Mouse (Mus musculus) lung, postnatal 4 days (tissue): Measurements from ENCODE around the gene Spocd1.
"Not testable (repeated sequence)": the region's sequence is repeated elsewhere in the genome, so short reads cannot be mapped to it uniquely, and the experiment has no call there.

Source experiments
- DNase-seq, 2 experiments: peaks; one replicate each; pipeline ENCODE4 v3.0.0; 2021

Gene Spocd1

GRCm38 (mm10) chr4:129928949-129929348 lies at the start of gene Spocd1:
Spocd1 (plus strand) TSS chr4:129929249.
- no peak for DNase-seq

DNA sequence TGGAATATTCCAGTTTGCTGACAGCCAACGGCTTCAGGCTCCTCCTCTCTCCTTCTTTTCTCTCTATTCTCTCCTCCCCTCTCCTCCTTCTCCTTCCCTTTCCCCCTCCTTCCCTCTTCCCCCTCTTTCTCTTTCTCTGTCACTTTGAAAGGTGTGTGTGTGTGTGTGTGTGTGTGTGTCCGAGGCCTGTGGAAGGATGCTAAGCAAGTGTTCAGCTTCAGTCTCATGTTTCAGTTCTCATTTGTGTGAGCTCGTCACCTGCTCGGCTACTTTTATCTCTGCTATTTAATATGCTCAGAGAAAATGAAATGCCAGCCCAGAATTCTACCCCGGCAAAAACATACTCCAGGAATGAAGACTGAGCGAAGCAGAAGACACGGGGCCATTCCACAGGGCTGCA lies 48.4 kb upstream of the Spocd1 start:
- DNase-seq: no peak

- DNase-seq: no peak
These were observed 47.4 kb upstream of the Spocd1 start for GRCm38 (mm10) chr4:129881661-129882060.

DNA sequence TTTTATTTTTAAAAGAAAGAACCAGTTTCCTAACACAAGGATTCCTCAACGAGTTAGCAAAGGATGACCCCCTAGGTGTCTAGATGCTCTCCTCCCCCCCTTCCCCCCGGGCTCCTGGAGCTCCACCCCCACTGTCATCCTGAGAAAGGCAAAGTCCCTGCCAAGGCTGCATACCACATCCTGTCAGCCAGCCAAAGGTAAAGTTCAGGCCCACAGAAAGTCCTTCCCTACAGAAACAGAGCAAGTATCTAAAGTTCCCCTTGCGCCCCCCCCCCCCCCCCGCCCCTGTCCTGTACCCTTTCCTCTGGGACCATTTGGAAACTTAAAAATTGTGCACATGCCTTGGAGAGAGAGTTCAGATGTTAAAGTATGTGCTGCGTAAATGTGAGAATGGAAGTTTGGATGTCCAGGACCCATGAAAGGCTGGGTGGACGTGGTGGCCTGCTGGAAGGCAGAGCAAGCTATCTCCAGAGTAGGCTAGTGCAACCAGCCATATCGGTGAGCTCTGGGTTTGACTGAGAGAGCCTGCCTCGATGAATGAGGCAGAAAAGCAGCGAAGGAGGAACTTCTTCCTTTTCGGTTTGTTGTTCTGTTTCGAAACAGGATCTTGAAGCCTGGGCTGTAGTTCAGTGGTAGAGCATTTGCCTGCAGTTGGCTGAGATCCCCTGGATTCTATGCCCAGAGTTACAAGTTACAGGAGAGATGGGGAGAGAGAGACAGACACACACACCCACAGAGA lies 46.3 kb upstream of the Spocd1 start:
- peak; percentile 74 to 77 for DNase-seq

DNA sequence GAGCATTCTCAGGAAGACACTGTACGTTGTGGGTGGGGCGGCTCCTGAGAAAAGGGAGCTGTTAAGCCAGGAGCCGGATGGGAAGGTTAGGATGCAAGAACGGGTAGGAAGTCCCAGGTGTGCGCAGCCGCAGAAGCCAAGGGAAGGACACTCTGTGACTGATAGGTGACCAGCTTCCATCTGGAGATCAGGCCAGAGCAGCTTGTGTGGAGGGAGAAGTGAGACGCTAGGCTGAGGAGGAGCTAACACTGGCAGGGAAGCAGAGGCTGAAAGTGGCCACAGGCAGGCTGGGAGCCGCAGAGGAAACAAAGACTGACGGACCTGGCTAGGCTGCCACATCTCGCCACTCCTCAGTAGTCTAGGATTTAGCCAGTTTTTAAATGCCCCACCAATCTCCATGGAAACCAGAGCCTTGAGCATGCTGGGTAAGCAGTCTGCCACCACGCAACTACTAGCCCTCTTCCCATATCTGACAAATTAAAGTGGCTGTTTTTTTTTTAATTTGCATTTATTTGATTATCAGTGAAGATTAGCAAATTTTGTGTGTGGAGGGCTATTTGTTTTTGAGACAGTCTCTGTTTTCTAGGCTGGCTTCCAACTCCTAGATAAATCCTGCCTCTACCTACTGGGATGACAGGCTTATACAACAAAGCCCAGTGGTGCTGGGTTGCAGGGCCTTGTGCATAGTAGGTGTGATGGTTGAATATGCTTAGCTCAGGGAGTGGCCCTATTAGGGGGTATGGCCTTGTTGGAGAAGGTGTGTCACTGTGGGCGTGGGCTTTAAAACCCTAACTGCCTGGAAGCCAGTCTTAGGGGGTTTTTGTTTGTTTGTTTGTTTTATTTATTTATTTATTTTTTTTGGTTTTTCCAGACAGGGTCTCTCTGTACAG lies 44.8 kb upstream of the Spocd1 start:
- DNase-seq: peak in 1 of 2 experiments; percentile 33

GRCm38 (mm10) chr4:129889661-129890060 lies 39.4 kb upstream of the Spocd1 start:
- DNase-seq: no peak

GRCm38 (mm10) chr4:129890094-129890493 lies 39.0 kb upstream of the Spocd1 start:
- DNase-seq: no peak

DNA sequence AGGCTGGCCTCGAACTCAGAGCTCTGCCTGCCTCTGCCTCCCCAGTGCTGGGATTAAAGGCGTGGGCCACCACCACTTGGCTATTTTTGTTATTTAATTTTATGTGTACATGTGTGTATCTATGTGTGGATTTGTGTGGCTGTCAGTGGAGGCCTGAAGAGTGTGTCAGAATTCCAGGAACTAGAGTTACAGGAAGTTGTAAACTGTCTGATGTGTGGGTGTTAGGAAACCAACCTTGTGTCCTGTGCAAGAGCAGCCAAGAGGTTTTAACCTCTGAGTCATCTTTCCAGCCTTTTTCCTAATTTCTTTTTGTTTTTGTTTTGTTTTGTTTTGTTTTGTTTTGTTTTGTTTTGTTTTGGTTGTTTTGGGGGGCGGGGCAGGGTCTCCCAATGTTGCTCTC lies 34.2 kb upstream of the Spocd1 start:
- DNase-seq: no peak

- not testable (repeated sequence) for DNase-seq
These were observed 30.2 kb upstream of the Spocd1 start for GRCm38 (mm10) chr4:129898815-129899214.

- no peak for DNase-seq
These were observed 26.7 kb upstream of the Spocd1 start for GRCm38 (mm10) chr4:129902394-129902793.

DNA sequence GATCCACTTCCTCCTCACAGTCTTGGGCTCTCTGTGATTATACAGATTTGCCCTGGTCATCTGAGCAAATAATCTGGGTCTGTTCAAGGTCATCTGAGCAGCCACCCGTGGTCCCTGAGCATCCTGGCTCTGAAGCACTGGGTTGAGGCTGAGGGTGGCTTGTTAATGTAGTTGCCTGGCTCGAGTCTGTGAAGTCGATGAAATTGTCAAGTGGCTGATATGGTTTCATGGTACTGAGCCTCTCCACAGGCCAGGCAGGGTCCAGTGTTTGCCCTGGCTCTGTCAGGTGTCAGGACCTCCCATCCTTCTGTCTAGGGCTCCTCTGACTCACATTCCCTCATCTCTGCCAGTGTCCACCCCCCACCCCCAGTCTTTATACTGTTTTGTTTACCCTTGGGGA lies 25.5 kb upstream of the Spocd1 start:
- no peak for DNase-seq

DNA sequence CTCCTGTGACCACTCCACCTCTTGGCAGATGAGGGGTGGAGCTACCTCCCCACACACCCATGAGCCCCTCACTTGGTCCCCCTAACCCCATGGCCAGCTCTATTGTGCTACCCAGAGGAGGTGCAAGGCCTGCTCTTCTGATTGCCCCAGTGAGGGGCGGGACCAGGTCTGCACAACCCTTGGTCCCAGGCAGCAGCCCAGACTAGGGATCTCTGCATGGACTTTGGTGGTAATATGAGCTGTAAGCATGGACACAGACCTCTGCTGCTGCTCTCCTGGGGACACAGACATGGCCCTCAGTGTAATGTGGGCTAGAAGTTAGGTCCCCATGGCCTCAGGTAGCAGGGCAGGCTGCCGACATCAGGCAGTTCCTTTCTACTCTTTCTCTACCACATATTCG lies 24.0 kb upstream of the Spocd1 start:
- DNase-seq: no peak

DNA sequence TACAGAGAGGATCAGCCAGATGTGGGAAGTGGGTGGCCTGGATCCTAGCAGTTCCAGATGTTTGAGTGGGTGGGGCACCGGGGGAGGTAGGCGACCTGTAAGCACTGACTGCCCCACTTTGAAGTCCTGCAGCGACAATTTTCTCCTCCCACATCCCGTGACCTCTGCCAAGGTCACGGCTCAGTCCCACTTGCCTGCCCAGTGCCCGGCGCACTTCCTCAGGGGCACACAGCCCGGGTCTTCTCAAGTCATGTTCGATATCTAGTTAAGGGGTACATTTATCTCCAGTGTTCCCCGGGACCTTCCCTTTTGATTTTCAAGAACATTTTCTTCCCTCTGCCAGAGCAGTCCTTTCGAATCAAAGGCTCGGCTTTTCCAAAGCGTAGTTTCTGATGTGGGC lies 23.0 kb upstream of the Spocd1 start:
- DNase-seq: no peak

DNA sequence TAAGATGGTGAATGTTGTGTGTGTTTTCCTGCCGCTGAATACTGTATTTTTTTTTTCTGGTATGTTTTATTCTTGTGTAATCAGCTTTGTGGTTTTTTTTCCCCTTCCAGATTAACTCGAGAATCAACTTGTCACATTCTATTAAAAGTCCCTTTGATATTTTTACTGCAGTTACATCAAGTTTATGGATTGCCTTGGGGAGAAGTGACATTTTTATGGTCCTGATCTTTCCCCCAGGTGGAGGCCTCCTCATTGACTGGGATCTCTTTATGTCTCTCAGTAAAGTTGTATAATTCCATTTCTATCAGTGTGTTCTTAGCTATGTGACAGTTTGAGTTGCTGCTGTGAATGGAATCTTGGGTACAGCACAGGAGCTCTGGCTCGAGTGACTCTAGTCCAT lies 20.2 kb upstream of the Spocd1 start:
- no peak for DNase-seq

- DNase-seq: peak; percentile 33 to 46
These were observed 19.8 kb upstream of the Spocd1 start for GRCm38 (mm10) chr4:129909261-129909731.

DNA sequence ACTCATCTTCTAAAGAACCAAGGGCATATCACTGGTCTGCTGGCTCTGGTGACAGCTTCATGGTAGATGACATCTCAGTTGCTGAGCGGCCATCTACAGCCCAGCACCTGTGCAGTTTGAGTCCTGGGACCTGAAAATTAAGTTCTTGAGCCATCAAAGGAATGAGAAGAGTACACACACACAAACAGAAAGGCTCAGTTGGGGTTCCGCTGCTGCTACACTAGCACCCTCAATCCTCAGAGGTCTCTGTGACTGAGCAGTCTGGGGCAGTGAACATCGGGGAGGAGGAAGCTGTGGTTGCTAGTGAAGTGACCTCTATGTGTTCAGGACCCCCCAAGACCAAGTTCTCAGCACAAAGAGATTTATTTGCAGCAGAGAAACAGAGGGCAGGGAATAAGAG lies 16.1 kb upstream of the Spocd1 start:
- DNase-seq: no peak

DNA sequence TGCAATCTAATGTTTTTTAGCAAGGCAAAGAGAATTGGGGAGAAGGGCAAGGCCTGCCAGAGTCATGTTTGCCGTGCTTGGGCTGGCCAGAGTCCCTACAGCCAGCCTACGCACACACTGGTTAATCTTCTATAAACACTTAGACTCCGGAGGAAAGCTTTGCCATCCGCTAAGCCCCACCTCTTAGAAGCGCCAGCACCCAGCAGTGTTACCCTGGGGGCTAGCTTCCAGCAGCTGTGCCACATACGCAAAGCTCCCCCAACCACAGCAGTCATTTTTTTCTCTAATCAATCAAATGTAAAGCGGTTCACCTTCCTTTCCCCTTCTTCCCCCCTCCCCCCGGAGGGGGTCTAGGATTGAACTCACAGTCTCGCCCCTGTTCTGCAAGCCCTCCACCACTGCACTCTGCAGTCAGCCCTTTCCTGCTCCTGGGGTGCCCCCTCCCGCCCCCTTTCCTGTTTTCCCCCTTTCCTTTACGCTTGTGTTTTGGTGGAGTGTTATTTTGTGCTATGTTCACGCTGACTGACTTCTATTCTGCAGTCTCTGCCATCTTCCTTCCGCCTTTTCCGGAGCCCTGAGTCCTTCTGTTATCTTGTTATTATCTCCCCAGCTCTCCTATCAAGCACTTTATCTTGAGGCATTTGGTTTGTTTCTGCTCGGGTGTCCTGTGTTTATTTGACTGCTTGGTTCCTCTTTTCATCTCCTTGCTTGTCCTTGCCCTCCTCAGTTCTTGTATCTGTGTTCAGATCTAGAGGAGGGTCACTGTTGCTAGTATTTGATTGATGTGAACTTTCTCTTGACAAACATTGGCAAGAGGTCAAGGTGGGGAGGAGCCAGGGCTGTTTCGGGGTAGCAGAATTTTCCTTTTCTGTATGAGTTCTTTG lies 15.0 kb upstream of the Spocd1 start:
- DNase-seq: peak; percentile 70 to 76

DNA sequence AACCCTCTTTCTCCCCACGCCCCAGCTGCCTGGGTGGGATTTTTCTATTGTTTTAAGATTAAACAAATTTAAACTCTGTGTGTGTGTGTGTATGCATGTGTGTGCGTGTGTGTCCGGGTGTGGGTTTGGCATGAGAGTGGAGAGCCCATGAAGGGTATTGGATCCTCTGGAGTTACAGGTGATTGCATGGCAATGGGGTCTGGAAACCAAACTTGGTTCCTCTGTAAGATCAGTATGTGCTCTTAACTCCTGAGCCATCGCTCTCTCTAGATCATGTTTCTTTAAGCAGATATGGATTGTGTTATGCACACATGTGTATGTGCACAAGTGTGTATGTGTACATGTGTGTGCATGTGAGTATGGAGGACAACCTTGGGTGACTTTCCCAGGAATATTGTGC lies 14.4 kb upstream of the Spocd1 start:
- no peak for DNase-seq

DNA sequence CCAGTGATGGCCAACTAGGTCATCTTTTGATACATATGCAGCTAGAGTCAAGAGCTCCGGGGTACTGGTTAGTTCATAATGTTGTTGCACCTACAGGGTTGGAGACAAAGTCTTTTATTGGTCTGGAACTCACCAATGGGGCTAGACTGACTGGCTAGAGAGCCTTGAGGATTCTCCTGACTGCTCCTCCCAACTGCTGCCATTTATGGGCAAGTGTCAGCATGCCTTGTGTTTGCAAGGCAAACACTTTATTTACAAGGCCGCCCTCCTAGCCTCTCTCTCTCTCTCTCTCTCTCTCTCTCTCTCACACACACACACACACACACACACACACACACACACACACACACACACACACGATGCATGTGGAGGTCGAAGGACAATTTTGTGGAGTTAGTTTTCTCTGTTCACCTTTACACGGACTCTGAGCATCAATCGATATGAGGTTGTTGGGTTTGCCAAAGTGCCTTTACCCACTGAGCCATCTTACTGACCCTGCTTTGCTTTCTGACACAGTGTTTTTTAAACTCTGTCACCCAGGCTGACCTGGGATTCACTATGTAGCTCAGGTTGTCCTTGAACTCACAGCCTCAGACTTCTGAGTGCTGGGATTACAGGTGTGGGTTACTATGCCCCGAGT lies 13.6 kb upstream of the Spocd1 start:
- no peak for DNase-seq

DNA sequence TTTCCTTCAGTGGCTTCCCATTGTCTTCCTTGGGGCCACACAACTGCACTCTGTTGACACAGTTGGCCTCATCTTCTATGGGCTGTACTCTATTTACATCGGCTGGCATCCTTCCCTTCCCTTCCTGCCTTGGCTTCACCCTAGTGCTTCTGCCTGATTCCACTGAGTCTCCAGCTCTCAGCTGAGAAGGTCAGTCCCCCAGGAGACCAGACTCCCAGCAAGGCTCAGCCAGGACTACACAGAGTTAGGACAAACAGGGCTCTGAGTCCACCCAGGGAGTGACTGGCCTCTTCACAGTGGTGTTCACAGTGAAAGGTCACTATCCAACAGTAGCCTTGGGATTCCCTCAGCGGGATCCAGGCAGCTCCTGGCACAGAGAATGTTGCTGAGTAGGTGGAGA lies 12.9 kb upstream of the Spocd1 start:
- peak; percentile 30 to 54 for DNase-seq

GRCm38 (mm10) chr4:129917016-129917603 lies 11.9 kb upstream of the Spocd1 start:
- DNase-seq: peak; percentile 27 to 54

GRCm38 (mm10) chr4:129918464-129918863 lies 10.6 kb upstream of the Spocd1 start:
- no peak for DNase-seq
